Mouse (Mus musculus) brain, embryonic 18.5 days (tissue): ENCODE data around the gene Fau.

ENCODE experiments used
- DNase-seq: peaks from one replicate; pipeline ENCODE4 v3.0.0-alpha.2; 2012; ENCODE audit warnings: low read depth, low spot score

Fau gene

DNA sequence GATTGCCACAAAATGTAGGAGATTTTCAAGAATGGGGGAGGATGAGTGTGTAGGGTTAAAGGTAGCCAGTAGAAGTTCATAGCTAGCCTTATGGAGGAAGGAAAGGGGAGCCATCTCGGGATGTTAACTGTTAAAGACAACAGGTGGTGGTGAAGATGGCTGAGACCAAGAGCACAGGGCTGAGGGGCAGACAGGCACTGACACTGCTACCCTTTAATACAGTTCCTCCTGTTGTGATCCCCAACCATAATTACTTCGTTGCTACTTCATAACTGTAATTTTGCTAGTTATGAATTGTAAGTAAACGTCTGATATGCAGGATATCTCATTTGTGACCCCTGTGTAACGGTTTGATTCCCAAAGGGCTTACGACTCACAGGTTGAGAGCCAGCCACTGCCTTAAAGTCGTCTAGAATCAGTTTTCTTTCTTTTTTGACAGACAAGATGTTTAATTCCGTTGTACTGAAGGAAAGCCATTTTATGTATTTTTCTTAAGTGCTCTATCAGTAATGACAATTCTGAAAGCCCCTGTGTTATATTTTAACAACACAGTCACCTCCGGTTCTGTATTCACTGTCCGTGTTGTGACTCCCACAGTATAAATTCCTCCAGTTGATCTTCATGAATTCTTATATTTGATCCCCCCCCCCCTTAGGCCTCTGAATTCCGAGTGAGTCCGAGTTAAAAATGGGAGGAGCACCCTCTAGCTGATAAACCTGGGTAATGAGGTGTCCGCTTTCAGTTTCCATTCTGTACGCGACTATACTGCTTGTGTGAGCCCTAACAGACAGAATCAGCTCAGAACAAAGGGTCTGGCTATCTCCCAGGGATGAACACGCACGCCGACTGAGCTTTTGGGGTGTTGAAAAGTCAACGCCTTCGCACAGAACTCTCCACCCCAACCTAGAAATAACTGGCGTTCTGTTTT, 12.0 kb upstream of the Fau start:
- no peak for DNase-seq

DNA sequence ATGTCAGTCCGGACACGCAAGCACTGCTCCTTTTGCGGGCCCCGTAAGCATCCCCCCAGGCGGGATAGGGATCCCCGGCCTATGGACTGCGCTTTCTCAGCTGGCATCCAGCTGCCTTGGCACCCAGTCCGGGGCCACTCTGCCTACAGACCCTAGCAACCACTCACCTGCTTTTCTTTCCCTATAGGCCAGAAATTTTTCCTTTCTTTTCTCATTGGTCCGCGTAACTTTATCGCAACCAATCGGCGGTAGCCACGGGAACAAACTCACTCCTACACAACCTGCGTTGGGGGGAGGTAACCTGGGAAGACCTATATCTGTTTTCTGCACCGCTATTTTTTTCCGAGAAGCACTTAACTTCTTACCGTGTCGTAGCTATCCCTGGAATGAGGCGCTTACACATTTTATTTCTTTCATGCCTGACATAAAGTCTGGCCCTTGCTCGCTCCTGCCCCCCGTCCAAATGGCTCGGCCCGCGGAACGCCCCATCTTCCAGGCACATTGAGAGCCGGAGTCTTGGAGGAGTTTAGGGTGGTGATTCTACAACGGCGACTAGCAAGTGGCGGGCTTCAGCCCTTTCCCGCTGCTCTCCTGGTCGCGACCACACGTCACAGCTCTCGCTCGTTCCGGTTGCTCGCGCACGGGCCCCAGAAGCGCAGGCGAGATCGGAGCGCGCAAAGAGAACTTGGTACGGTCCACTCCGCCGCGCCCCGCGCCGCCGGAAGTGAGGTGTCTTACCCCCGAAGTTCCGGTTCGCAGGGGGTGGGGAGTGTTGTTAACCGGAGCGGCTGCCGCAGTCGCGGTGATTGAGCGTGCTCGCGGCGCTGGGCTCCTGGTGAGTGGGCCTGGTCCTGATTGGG, 11.1 kb upstream of the Fau start, which contains the start of gene Syvn1:
Gene Syvn1, plus strand, starts transcription at position 283 of the 860 bp plus-strand sequence.
- peak; percentile 93 for DNase-seq

DNA sequence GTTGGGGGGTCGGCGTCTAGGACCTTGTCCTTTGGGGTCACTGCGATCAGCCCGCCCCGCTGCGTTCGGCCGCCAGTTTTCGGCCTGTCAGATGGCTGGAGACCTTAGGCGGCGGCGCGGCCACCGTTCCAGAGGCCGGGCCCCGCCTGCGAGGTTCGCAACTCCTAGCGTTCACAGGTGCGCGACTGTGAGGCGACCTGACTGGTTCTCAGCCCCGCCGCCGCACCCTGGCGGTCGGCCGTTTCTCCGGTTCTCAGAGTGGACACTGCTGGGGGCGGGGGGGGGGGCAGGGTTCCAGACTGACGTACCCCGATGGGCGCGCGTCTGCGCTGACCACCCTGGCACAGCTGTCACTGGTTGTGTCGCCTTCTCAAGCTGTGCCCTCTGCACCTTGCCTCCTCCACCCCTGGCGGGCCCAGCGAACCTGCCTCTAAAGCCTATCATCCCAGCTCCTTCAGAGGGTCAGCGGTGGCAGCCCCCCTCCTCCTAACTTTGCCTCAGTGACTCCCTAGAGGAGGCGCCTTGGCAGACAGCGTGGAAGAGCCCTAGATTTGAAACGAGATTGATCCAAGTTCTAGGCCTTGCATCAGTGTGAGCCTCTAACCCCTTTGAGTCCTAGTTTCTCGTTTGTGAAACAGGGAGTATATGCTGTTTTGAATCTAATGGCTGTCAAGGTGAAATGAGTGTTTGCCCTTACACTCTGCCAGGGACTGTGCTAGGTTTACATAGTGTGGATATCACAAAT, 10.3 kb upstream of the Fau start:
- DNase-seq: no peak

DNA sequence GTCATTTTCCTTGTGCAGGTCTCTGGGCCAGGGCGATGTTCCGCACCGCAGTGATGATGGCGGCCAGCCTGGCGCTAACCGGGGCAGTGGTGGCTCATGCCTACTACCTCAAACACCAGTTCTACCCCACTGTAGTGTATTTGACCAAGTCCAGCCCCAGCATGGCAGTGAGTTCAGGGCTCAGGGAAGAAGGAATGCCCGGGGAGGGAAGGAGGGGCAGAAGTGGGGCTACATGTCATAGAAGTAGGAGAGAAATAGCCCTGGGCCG, 9.8 kb upstream of the Fau start:
- DNase-seq: no peak

DNA sequence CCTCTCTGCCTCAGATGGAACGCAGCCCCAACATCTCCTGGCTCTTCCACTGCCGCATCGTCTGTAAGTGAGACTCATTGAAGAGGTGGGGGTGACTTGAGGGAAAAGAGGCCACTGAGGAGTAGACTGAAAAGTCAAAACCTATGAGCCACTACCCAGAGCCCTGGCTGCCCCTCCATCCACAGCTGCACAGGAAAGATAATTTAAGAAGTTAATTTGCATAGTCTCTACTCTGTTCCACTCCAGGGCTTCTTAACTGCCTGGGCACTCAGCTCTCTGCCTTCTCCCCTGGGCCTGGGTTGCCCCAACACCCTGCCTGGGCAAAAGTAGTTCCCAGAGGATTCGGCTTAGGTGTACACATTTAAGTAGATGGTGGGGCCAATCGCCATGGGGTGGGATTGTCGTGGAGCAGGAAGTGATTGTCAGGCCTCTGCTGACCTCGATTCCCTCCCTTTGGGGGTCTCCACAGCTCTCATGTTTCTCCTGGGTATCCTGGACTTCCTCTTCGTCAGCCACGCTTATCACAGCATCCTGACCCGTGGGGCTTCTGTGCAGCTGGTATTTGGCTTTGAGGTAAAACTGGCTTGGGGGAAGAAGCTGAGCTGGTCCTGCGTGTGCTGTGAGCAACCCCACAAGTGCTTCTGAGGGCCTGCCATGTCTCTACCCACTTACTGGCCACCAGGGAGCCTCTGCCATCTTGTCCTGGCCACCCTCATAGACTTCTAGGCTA, 8.8 kb upstream of the Fau start:
- DNase-seq: no peak

DNA sequence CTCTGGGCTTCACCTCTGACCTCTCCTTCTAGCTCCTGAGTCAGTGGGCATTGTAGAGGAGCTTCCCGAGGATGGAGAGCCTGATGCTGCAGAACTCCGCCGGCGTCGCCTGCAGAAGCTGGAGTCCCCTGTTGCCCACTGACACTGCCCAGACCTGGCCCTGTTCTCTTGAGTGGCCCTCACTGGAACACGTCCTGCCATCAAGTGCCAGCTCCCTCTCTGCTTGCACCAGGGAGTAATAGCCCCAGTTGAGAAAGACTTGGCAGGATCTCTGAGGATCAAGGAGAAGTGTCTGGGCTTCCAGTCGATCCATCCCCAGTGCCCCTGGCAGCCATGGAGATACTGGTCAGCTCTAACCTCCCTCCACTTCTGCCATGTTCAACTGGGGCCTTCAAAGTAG, 5.1 kb upstream of the Fau start:
- DNase-seq: no peak

DNA sequence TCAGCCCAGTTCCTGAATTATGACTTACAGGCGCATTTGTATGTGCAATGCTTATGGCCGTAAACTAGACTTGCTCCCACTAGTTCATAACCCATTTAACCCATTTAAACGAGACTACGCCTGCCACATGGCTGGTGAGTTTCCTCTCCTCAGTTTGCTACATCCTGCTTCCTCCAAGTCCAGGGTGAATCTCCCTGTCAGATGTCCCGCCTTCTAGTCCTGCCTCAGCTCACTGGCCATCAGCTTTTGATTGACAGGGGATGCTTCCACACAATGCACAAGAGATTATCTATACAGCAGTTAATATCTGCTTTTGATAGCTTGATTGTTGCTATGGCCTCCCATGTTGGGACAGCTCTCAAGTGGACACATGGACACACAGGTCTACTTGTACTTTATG, 3.3 kb upstream of the Fau start:
- no peak for DNase-seq

DNA sequence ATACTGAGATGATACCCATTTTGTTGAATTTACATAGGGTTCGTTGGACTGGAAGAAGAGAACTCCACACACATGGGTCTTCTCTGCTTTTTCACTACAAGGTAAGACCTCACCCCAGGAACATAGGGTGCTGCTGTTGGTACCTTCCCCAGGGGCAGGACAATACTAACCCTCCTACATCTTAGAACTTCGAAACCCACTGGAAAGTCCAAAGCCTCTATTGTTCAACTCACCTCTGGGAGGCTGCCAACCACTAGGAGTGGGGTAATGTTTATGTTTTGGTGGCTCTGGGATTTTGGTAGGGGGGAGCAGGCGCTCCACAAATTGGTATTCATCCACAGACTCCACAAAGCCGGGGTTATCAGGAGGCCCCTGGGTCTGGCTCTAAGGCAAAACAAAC, 948 bp upstream of the Fau start:
- DNase-seq: no peak

DNA sequence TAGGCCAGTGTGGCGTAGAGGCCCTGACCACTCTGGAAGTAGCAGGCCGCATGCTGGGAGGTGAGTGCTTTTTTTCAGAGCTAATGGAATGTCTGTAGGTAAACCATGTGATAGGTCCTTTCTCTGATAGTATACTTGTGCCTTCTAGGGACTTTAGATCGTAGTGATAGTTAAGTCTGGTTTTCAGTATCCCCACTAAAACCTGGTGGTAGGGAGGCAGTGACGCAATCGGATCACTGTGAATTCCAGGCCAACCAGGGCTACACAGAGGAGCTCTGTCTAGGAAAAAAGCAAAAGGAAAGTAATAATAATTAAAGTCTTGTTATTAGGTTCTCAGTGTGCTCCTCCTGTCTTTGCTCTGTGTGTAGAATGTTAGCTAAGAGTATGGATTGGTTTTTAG, 869 bp downstream of the Fau start:
- DNase-seq: no peak

DNA sequence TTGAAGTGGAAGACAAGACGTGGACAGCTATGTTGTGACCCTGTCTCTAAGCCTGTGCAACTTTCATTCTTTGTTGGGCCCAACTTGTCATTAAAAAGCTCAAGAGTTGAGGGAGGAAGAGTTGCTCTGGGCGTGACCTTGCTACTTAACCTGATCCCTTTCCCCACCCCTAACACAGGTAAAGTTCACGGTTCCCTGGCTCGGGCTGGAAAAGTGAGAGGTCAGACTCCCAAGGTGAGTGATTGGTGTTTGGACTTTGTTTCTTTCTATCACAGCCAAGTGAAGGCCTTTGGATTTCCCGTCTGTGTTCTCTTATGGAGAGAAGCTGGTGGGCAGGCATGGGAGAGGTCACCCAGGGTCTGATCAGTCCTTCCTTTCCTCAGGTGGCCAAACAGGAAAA, 1.3 kb downstream of the Fau start:
- DNase-seq: no peak

DNA sequence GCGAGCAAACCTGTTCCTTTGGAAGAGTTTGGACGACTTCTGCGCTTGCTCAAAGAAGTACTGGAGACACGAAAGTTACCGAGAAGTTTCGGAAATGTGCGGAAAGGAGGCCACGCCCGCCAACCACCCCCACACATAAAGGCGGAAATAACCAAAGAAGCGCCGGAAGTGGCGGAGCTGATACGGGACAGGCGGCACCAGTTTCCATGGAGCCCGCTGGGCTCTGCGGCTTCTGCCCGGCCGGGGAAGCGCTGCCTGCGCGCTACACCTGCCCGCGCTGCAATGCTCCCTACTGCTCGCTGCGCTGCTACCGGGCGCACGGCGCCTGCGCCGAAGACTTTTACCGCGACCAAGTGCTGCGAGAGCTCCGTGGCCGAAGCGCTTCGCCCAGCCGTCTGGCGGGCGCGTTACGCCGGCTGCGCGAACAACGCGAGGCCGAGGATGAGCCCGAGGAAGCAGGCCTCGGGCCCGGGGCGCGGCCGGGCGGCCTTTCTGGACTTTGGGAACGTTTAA, 3.4 kb downstream of the Fau start, which contains the start of gene Znhit2:
Gene Znhit2, plus strand, starts transcription at position 172 of the 513 bp plus-strand sequence.
- DNase-seq: peak; percentile 91

DNA sequence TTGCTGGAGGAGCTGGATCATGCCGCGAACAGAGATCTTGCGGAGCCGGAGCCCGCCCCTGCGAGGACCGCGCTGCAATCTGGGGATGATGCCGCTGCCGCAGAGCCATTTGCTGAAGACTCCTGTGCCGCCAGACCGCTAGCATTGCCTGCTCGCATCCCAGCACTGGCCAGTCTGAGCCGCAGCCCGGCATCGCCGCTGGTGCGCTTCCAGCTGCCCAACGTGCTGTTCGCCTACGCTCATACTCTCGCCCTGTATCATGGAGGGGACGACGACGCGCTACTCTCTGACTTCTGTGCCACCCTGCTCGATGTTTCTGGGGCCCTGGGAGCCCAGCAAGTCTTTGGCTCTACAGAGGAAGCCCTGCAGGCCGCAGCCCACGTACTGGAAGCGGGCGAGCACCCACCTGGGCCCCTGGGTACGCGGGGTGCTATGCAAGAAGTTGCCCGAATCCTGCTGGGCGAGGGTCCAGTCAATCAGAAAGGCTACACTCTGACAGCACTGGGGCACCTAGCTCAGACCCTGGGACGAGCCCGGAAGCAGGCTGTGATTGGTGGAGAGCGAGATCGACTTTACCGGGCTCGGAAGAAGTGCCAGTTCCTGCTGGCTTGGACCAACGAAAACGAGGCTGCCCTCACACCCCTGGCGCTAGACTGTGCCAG, 4.1 kb downstream of the Fau start:
- DNase-seq: no peak

DNA sequence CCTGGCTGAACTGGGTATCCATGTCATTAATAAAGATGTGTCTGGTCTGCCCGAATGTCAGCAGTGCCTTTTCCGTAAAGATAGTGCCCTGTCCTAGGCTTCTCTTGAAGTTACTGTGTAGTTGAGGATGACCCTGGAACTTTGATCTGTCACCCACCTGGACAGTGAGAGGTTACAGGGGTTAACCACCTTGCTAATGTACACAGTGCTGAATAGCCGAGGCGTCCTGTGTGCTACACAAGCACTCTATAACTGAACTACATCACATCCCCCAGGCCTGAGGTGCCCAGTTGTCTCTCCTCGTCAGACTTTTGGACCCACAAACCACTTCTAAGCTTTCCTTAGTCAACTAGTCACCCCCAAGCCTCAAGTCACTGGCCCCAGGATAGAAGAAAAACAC, 4.8 kb downstream of the Fau start:
- DNase-seq: no peak

DNA sequence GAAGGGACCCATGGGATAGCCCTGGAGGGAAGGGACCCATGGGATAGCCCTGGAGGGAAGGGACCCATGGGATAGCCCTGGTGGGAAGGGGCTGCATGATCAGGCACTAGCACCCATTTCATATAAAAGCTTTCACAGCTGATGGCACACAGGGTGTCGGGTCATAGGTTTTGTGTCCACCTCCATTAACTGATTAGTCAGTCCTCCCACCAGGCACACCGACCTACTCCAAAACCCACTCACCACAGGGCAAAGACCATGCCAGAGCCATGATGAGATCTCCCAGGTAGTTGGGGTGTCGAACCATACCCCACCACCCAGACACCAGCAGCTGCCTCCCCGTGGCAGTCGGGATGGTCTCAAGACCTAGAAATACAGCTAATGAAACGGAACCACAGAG, 5.4 kb downstream of the Fau start:
- DNase-seq: no peak

DNA sequence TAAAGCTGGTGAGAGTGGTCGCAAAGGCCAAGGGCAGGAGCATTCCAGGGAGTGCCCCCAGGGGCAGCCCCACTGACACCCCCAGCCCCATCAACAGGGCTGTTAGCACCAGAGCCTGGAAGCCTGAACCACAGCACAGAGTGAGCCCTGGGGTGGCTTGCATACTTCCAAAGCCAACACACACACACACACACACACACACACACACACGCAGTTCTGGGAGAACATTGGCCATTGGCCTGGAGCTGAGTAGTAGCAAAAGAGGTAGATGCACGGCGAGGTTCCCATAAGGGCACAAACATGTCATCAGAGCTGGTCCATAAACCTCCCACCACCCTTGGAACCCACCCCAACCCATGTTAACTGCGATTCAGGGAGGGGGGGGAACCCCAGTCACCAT, 8.9 kb downstream of the Fau start:
- no peak for DNase-seq

DNA sequence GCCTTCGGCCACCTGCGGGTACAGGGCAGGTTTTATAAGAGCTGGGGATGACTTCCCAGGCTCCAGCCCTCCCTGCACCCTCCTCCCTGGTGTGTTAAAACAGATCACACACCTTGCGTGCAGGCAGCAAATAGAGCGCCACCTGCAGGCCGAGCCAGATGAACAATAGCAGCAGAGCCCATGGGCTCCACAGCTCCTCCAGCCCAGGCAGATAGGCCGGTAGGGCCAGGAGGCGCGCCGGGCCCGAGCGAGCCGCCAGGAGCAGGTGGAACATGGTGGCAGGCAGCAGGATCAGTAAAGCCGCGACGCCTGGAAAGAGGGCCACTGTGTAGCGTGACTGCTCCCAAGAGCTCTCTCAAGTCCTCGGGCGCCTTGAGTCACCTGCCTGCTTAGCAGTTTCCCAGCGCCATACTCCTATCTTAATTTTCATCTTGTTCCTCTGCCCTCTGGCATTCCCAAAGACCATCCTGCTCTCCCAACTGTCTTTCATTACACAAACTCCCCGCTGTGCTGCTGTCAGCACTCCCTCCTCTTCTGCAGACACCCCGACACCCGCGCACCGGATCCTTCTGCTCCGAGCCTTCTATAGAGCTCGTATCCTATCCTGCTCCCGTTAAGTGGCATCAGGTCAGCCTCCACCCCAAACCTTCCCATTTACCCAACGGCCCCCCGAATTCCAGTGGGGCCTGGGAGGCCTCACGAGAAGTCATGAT, 9.5 kb downstream of the Fau start:
- no peak for DNase-seq

DNA sequence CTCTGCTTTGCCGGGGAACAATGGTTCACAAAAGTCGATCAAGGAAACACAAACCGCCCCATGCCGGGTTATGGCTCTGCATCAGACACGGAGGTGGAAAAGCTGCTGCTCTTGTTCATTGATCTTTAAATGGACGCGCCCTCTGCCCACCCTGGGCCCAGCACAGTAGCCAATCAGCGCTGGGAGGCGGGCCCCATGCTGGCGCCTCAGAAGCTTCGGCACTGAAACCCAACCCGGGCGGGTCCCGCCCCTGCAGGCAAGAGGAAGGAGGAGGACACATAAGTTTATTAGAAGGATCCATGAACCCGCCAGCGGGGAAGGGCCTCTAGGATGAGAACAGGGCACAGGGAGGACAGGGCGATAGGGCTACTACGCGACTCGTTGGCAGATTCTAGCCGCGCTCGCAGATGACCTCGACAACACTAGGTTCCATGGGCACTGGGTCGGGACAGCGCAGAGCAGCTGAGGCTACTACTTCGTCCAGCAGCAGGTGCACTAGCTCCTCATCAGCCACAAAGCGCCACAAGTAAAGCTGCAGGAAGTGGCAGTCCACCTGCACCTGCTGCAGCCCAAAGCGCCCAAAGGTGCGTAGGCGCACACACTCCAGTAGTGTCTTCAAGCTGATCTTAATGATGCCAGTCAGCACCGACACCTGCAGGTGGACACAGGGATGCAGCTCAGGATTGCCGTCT, 10.2 kb downstream of the Fau start, which contains the start of gene Tm7sf2:
Gene Tm7sf2, minus strand, starts transcription at position 650 of the 692 bp plus-strand sequence.
- peak; percentile 79 for DNase-seq

DNA sequence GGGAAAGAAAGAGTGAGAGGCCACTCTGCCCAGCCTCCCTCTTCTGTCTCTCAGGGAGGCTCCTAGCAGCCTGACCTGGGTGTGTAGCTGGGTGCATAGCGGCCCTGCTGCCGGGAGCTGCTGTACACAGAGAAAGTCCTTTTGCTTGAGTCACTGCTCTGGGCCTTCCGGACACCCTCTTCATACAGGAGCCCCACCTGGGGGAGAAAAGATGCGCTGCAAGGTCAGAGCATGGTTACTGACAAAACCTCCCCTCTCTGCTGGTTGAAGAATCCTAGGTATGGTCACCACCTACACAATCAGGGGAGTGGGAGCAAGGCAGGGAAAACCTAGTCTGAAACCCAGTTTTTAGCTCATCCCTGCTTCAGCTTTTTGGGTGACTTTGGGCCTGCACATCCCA, 11.3 kb downstream of the Fau start:
- DNase-seq: no peak

DNA sequence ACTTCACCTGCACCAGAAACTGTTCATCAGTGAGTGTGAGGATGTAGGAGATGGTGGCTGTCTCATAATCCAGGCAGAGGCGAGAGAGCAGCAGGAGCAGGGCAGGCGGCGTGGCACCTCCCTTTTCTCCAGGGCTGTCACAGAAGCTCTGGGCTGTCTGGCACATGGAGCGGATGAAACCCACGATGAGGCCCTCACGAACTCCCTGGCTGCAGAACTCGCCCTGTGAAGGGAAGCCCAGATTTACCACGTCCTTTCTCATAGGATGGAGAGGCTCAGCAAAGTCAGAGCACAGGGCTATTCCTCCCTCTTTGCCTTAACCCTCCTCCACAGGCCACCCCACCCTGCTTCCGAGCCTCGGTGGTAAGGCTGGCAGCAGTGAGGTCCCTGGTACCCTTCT, 12.2 kb downstream of the Fau start:
- no peak for DNase-seq
